Mouse (Mus musculus): ENCODE measurements around the gene Lmcd1. TPM values are rescaled to one million over a fixed set of nuclear protein-coding genes. Genes with fewer than 3 reads are reported as not detected.
"Not testable (repeated sequence)": the region's sequence is repeated elsewhere in the genome, so short reads cannot be mapped to it uniquely, and the experiment has no call there.

Gene Lmcd1
- 10.7 and 12.6 TPM in 2 replicates for polyA plus RNA-seq (2012; rRNA removed)

DNA sequence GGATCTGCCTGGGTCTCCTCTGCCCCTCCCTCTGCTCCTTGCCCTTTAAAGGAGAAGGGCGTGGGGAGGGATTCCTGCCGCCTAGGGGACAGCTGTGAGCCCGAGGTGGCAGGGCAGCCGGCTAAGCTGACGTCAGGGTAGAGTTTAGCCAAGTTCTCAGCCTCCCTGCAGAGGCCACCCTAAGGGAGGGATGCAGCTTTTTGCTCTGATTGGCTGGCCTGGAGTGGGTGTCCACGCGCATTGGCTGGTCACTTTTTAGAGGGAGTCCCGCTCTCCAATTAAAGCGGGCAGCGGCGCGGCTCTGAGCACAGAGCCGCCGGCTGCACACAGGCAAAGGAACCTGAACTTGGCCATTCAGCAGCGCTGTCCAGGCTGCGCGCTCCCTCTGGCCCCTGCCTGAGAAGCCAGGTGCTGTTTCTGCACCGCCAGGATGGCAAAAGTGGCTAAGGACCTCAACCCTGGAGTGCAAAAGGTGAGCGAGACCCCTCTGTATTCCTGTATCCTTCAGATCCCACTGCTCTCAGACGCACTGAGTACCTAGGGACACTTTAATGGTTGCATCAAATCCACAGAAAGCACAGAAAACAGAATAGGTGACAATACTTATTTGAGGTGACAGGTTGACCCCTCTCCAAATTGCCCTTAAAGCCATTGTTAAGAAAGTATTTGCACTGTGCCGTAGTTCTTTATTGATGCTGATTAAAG, at the start of gene Lmcd1:
Gene Lmcd1 (plus strand): TSS at position 258 of the 705 bp plus-strand sequence.
- DNase-seq (ENCODE audit: extremely low spot score in 1 of 2, low spot score in 1 of 2) = peak; percentile 59 to 80

- no peak for DNase-seq (ENCODE audit: extremely low spot score in 1 of 2, low spot score in 1 of 2)
Measured at GRCm38 (mm10) chr6:112223877-112224632, 49.5 kb upstream of the Lmcd1 start.

DNA sequence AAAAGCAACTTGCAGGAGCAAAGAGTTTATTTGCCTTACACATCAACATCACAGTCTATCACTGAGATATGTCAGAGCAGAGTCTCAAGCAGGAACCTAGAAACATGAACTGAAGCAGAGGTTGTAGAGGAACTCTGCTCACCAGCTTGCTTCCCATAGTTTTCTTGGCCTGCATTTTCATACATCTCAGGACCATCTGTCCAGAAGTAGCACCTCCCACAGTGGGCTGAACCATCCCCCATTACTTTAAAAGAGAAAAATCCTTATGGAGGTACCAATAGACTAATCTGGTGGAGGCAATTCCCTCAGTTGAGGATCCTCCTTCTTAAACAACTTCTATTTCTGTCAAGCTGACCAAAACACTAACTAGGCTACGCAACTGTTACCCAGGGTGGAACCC, 36.8 kb upstream of the Lmcd1 start:
- peak; percentile 20 to 58 for DNase-seq (ENCODE audit: extremely low spot score in 1 of 2, low spot score in 1 of 2)

DNA sequence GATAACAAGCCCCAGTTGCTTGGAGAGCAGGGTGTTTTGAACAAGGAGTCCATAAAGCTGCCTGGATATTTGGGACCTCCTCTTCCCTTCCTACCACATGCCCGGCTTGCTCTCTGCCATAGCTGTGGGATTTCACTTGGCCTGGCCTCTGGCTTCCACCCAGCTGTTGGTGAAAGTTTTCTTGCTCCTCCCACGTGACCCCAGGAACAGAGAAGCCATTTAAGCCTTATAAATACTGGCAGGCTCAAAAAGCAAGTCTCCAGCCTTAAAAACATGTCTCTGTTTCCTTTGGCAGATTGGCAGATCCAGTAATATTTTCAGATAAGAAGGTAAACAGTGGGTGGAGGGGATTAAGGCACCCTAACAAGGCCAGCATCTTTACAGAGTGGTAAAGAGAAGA, 31.3 kb upstream of the Lmcd1 start:
- DNase-seq (ENCODE audit: extremely low spot score in 1 of 2, low spot score in 1 of 2) = peak in 1 of 2 experiments; percentile 33

- peak in 1 of 2 experiments; percentile 33 for DNase-seq (ENCODE audit: extremely low spot score in 1 of 2, low spot score in 1 of 2)
Measured at GRCm38 (mm10) chr6:112245639-112246038, 27.9 kb upstream of the Lmcd1 start.

GRCm38 (mm10) chr6:112246636-112247035, 26.9 kb upstream of the Lmcd1 start:
- DNase-seq (ENCODE audit: extremely low spot score in 1 of 2, low spot score in 1 of 2) = no peak

GRCm38 (mm10) chr6:112253943-112254342, 19.6 kb upstream of the Lmcd1 start:
- not testable (repeated sequence) for DNase-seq (ENCODE audit: extremely low spot score in 1 of 2, low spot score in 1 of 2)

DNA sequence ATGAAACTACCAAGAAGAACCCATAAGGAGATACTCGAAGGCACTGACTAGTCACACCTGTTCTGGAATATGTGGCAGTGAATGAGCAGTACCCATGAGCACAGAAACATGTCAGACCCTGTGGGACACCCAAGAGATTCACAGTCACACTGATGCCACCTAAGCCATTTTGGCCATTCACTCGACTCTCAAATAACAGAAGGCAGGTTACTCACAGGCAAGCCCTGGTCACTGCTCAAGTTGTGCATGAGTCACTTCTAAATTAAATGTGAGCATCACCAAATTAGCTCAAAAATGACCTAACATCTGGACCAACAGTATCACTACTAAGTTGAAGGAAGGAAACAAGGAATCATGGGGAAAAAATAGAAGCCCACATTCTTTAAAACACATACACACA, 18.6 kb upstream of the Lmcd1 start:
- DNase-seq (ENCODE audit: extremely low spot score in 1 of 2, low spot score in 1 of 2) = no peak

- no peak for DNase-seq (ENCODE audit: extremely low spot score in 1 of 2, low spot score in 1 of 2)
Measured at GRCm38 (mm10) chr6:112255388-112256225, 18.0 kb upstream of the Lmcd1 start.

DNA sequence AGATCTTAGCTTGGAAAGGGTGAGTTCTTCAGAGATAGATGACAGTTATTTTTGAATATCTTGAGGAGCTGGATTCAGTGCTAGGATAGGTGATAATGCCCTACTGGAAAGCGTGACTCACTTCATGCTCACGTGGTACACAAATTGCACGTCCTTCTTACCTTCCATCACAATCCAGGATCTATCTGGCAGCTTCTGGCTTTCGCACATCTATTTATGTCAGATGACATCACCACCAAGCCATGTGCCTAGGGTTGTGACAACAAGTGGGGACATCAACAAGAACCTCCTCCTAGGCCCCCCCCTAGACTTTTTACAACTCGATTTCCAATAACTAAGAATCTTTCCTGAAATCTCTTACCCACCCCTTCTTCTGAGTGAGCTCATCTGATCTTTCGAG, 17.0 kb upstream of the Lmcd1 start:
- no peak for DNase-seq (ENCODE audit: extremely low spot score in 1 of 2, low spot score in 1 of 2)

- no peak for DNase-seq (ENCODE audit: extremely low spot score in 1 of 2, low spot score in 1 of 2)
Measured at GRCm38 (mm10) chr6:112261089-112261488, 12.5 kb upstream of the Lmcd1 start.

DNA sequence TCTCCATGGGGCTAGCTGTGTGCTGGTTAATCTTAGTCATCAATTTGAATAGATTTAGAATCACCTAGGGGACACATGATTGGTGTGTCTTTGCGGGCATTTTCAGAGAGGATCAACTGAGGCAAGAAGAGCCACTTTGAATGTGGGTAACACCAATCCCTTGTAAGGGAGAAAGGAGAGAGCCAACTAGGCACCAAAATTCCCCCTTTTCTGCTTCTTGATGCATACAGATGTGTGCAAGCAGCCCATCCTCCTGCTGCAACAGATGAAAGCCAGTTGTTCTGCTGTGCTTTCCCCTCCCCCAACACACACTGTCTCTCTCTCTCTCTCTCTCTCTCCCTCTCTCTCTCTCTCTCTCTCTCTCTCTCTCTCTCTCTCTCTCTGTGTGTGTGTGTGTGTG, 9.2 kb upstream of the Lmcd1 start:
- no peak for DNase-seq (ENCODE audit: extremely low spot score in 1 of 2, low spot score in 1 of 2)

DNA sequence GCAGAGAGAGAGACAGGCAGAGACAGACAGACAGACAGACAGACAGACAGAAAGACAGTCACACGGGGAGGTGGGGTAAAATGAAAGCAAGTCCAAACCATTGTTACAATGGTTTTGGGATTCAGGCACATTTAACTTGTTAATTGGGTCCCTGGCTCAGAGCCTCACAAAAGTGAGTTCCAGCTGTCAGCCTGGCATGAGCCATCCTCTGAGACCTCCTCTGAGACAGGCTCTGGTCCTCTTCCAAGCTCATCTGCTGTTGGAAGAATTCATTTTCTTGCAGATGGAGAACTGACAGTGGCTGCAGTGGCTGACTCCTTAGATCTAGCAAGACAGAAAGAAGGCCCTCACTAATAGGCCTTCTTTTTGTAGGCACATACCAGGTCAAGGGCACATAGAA, 6.9 kb upstream of the Lmcd1 start:
- peak in 1 of 2 experiments; percentile 72 for DNase-seq (ENCODE audit: extremely low spot score in 1 of 2, low spot score in 1 of 2)

DNA sequence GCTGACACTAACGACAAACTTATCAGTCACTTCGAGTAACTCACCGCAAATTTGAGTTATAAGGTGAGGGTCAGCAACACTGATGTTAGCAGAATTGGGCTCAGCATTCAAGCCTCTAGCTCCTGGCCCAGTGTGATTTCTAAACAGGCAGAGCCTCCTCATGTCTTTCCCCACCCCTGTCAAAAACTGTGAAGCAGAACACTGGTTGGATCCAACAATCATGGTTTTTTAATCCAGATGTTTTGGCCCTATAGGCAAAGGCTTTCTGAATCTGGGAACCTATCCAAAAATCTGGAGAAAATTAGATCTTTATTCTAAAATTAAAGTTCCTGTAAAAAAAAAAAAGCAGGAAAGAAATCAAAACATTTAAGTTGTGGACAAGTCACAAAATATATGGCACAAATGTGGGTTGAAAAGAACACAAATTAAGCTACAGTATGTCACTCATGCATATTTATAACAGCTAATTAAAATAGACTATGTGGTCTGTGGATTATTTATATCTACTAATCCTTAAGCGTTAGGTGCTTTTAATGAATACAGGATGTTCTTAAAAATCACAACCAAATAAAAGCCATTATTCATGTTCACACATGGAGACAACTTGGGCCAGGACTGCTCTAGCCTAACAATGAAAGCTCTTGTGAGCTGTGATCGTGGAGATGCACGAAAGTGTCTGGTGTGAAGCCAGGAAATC, 5.7 kb upstream of the Lmcd1 start:
- no peak for DNase-seq (ENCODE audit: extremely low spot score in 1 of 2, low spot score in 1 of 2)

DNA sequence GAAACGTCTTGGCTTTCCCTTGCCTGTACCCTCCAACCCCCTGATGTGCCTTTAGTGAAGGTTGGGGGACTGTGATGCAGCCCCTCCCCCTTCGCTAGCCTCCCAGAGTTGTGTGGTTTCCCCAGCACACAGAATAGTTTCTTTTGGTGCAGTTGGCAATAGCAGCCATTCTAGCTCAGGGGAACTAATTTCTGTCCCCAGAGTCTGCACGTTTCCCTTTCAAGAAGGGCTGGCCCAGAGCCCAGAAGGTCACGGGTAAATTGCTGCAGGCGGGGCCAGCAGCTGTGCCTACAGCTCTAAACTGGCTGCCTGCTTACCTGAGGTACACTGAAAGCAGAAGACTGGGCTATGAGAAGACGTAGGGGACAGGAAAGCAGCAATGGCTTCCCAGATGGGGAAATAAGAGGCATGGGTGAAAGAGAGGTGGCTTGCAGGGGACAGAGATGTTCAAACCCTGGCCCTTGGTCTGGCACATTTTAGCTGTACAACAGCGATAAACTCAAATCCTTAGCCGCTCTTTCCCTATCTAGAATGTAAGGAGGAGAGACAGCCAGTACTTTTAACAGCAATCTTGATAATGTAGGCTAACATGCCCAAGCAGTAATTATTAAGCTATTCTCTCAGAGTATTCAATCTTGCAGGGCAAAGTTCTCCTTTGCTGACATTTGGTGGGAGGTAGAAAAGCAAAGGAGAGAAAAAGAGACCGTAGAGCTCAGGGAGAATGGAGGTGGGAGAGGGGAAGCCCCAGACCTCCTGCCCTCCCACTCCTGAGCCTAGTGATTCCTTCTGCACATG, 900 bp downstream of the Lmcd1 start:
- peak in 1 of 2 experiments; percentile 50 for DNase-seq (ENCODE audit: extremely low spot score in 1 of 2, low spot score in 1 of 2)

- DNase-seq (ENCODE audit: extremely low spot score in 1 of 2, low spot score in 1 of 2) = no peak
Measured at GRCm38 (mm10) chr6:112275731-112276245, 2.2 kb downstream of the Lmcd1 start.

GRCm38 (mm10) chr6:112278805-112279204, 5.2 kb downstream of the Lmcd1 start:
- no peak for DNase-seq (ENCODE audit: extremely low spot score in 1 of 2, low spot score in 1 of 2)

DNA sequence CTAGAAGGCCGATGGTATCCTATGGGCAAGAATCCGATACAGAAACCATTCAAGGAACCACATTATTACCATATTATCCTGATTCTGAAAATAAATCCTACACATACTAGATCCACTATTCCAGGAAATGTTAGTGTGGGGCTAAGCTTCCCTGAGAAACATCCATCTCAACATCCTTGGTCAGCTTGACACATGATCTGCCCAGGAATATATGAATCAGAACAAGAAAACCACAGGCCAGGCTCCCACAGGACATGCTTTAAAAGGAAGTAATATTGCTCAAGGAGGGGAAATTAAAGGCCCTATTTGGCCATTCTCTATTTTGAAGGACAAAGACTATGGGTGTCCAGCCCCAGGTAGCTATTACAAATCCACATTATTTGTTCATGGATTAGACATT, 6.6 kb downstream of the Lmcd1 start:
- no peak for DNase-seq (ENCODE audit: extremely low spot score in 1 of 2, low spot score in 1 of 2)

GRCm38 (mm10) chr6:112280945-112281344, 7.4 kb downstream of the Lmcd1 start:
- no peak for DNase-seq (ENCODE audit: extremely low spot score in 1 of 2, low spot score in 1 of 2)
